15 mouse cellular contexts compared by ENCODE assay signal in genomic region chr11:33827085-33827828, GRCm38 (mm10).
DNase-seq lines count a peak whose midpoint lies in the region; ATAC-seq lines count a peak whose summit lies in the region.
"Had no signal": no experiment of that assay in that cellular context is flagged by ENCODE, and none has a peak within 500 bp of the region (broad histone marks: within the 10 kb centered on the region; RNA-seq: fewer than 3 reads in every experiment).

No protein-coding gene starts in this region.

- H3K4me1 ChIP-seq in kidney, embryonic 14.5 days (ENCODE audit: control insufficient read depth, insufficient read depth, low read length) = no peaks in the 10 kb centered on the region
- H3K4me1 ChIP-seq in forebrain, embryonic 16.5 days (replicated peaks; ENCODE audit: control insufficient read depth, insufficient read depth, low read length) = peaks cover 41% of the 10 kb centered on the region
- peaks cover 14% of the 10 kb centered on the region for H3K4me1 ChIP-seq in midbrain, embryonic 16.5 days (ENCODE audit: control insufficient read depth, insufficient read depth, low read length)

- WGBS in kidney, embryonic 14.5 days = 69% methylated on average over 12 of the region's 12 CpGs
- WGBS in forebrain, embryonic 16.5 days = 27% methylated on average over 12 of the region's 12 CpGs
- WGBS in midbrain, embryonic 16.5 days = 25% methylated on average over 12 of the region's 12 CpGs

- no peaks in the 10 kb centered on the region for H3K36me3 ChIP-seq in kidney, embryonic 14.5 days (ENCODE audit: control insufficient read depth, insufficient read depth, low read length)
- H3K36me3 ChIP-seq in forebrain, embryonic 16.5 days (ENCODE audit: control insufficient read depth, insufficient read depth) = no peaks in the 10 kb centered on the region
- no peaks in the 10 kb centered on the region for H3K36me3 ChIP-seq in midbrain, embryonic 16.5 days (ENCODE audit: control insufficient read depth, insufficient read depth, low read length)

- H3K9me3 ChIP-seq in kidney, embryonic 14.5 days (ENCODE audit: control insufficient read depth, low read length) = no peaks in the 10 kb centered on the region
- H3K9me3 ChIP-seq in forebrain, embryonic 16.5 days (ENCODE audit: control insufficient read depth, low read length) = no peaks in the 10 kb centered on the region
- no peaks in the 10 kb centered on the region for H3K9me3 ChIP-seq in midbrain, embryonic 16.5 days (replicated peaks; ENCODE audit: control insufficient read depth, low read length, poor library complexity, severe bottlenecking)

- no peak overlapping the region for H3K9ac ChIP-seq in kidney, embryonic 14.5 days (ENCODE audit: low read depth, low read length)
- H3K9ac ChIP-seq in forebrain, embryonic 16.5 days (replicated peaks; ENCODE audit: low read depth, low read length) = no peak overlapping the region; the same call in 1 of the 2 replicates
- peak overlapping the region; percentile 31; the same call in 1 of the 2 replicates for H3K9ac ChIP-seq in midbrain, embryonic 16.5 days (ENCODE audit: low read depth, low read length)

- no peak overlapping the region for H3K4me2 ChIP-seq in kidney, embryonic 14.5 days (replicated peaks; ENCODE audit: low read depth, low read length)
- H3K4me2 ChIP-seq in forebrain, embryonic 16.5 days (ENCODE audit: low read length) = peak overlapping the region; percentile 15
- 0 out of 2 replicates have a peak overlapping the region, but pooled peaks have one; percentile 2 for H3K4me2 ChIP-seq in midbrain, embryonic 16.5 days (ENCODE audit: low read length)

- H3K4me3 ChIP-seq in kidney, embryonic 14.5 days (ENCODE audit: low read length) = no peak overlapping the region
- H3K4me3 ChIP-seq in forebrain, embryonic 16.5 days (replicated peaks; ENCODE audit: low read length) = no peak overlapping the region
- no peak overlapping the region for H3K4me3 ChIP-seq in midbrain, embryonic 16.5 days (ENCODE audit: low read depth, low read length)

- no peak for ATAC-seq in kidney, embryonic 14.5 days (ENCODE audit: low FRiP score, low TSS enrichment)
- peak; percentile 76 for ATAC-seq in forebrain, embryonic 16.5 days
- ATAC-seq in midbrain, embryonic 16.5 days = peak; percentile 73
- no peak for ATAC-seq in erythroblast, adult 5-6 weeks (replicated peaks; ENCODE audit: low FRiP score, poor library complexity, severe bottlenecking)

- H3K27ac ChIP-seq in kidney, embryonic 14.5 days (ENCODE audit: low read depth, low read length) = no peak overlapping the region
- H3K27ac ChIP-seq in forebrain, embryonic 16.5 days (ENCODE audit: low read length) = peak overlapping the region; percentile 68
- peak overlapping the region; percentile 58 for H3K27ac ChIP-seq in midbrain, embryonic 16.5 days (ENCODE audit: low read length)

- H3K27me3 ChIP-seq in kidney, embryonic 14.5 days (ENCODE audit: control insufficient read depth, insufficient read depth, low read length) = no peaks in the 10 kb centered on the region
- no peaks in the 10 kb centered on the region for H3K27me3 ChIP-seq in forebrain, embryonic 16.5 days (replicated peaks; ENCODE audit: control insufficient read depth, insufficient read depth, low read length)
- H3K27me3 ChIP-seq in midbrain, embryonic 16.5 days (ENCODE audit: control insufficient read depth, insufficient read depth, low read depth, low read length) = no peaks in the 10 kb centered on the region

- DNase-seq in kidney, adult 11 months = peak; percentile 16
- DNase-seq in cerebellum, adult 18-20 months = peak; percentile 68 to 75
- no peak for DNase-seq in layer of hippocampus, adult 18-20 months (ENCODE audit: low spot score in 2 of 2)
- no peak for DNase-seq in right cerebral cortex, adult 2 months (ENCODE audit: low spot score in 2 of 2)
- DNase-seq: adrenal gland, adult 8-10 months; B cell, adult 2 months; embryo, embryonic 11 days; gastrocnemius, postnatal 14 days; heart, postnatal 10 days; liver; lung, postnatal 4 days had no signal

Comparison
In these comparisons a context has a peak if more than half of its experiments do, and no peak if none do; other contexts are left out.
1. DNase-seq: peak in kidney, adult 11 months (single experiment) and cerebellum, adult 18-20 months (2 of 2); none in layer of hippocampus, adult 18-20 months (0 of 2) and right cerebral cortex, adult 2 months (0 of 2).
2. ATAC-seq: peak in forebrain, embryonic 16.5 days (single experiment) and midbrain, embryonic 16.5 days (single experiment); none in kidney, embryonic 14.5 days (single experiment) and erythroblast, adult 5-6 weeks (single experiment).